Mouse (Mus musculus): ENCODE measurements around the gene Zfp423.

- TF ChIP-seq CTCF (IDR thresholded peaks at IDR 0.05; ENCODE audit: insufficient read depth, low read length) (no peak), POLR2A (IDR thresholded peaks at IDR 0.05; ENCODE audit: borderline replicate concordance, extremely low read depth, low read depth, low read length) (no peak)
Measured at GRCm38 (mm10) chr8:87961680-87962513, 2.5 kb upstream of the Zfp423 start.
